Mouse (Mus musculus) c-Kit-negative CD71-positive TER-119-positive erythroid progenitor cells, embryonic 14.5 days (primary cell): ENCODE results near the gene Rhbdd1.

Source experiments
- DNase-seq: peaks from one replicate; pipeline ENCODE4 v3.0.0-alpha.2; 2013; ENCODE audit warnings: low read depth, low spot score

The Rhbdd1 gene

GRCm38 (mm10) chr1:82291930-82292712 lies 24.1 kb upstream of the Rhbdd1 start:
- DNase-seq: no peak

- DNase-seq: no peak
Measured at GRCm38 (mm10) chr1:82292771-82293170, 23.5 kb upstream of the Rhbdd1 start.

- DNase-seq: no peak
Measured at GRCm38 (mm10) chr1:82294102-82294501, 22.1 kb upstream of the Rhbdd1 start.

- DNase-seq: no peak
Measured at GRCm38 (mm10) chr1:82298586-82298985, 17.7 kb upstream of the Rhbdd1 start.

GRCm38 (mm10) chr1:82304483-82304882 lies 11.8 kb upstream of the Rhbdd1 start:
- no peak for DNase-seq

- DNase-seq: no peak
Measured at GRCm38 (mm10) chr1:82316746-82317126, 484 bp downstream of the Rhbdd1 start.

- DNase-seq: no peak
Measured at GRCm38 (mm10) chr1:82320456-82320855, 4.2 kb downstream of the Rhbdd1 start.

GRCm38 (mm10) chr1:82320864-82321263 lies 4.6 kb downstream of the Rhbdd1 start:
- no peak for DNase-seq

GRCm38 (mm10) chr1:82321441-82321840 lies 5.2 kb downstream of the Rhbdd1 start:
- DNase-seq: no peak

- no peak for DNase-seq
Measured at GRCm38 (mm10) chr1:82324131-82324785, 8.0 kb downstream of the Rhbdd1 start.

GRCm38 (mm10) chr1:82326120-82326519 lies 9.9 kb downstream of the Rhbdd1 start:
- no peak for DNase-seq

GRCm38 (mm10) chr1:82328033-82328775 lies 12.0 kb downstream of the Rhbdd1 start:
- DNase-seq: no peak

GRCm38 (mm10) chr1:82329237-82329953 lies 13.1 kb downstream of the Rhbdd1 start:
- no peak for DNase-seq

GRCm38 (mm10) chr1:82329954-82330247 lies 13.6 kb downstream of the Rhbdd1 start:
- no peak for DNase-seq

GRCm38 (mm10) chr1:82334506-82334905 lies 18.3 kb downstream of the Rhbdd1 start:
- no peak for DNase-seq

- DNase-seq: no peak
Measured at GRCm38 (mm10) chr1:82353089-82353488, 36.8 kb downstream of the Rhbdd1 start.

- DNase-seq: no peak
Measured at GRCm38 (mm10) chr1:82353755-82354154, 37.5 kb downstream of the Rhbdd1 start.

GRCm38 (mm10) chr1:82358871-82359647 lies 42.8 kb downstream of the Rhbdd1 start:
- DNase-seq: no peak

GRCm38 (mm10) chr1:82359648-82360026 lies 43.4 kb downstream of the Rhbdd1 start:
- DNase-seq: no peak

GRCm38 (mm10) chr1:82361240-82361639 lies 45.0 kb downstream of the Rhbdd1 start:
- DNase-seq: no peak

GRCm38 (mm10) chr1:82362165-82362564 lies 45.9 kb downstream of the Rhbdd1 start:
- no peak for DNase-seq
